Mouse (Mus musculus) liver, embryonic 14.5 days (tissue): ENCODE results near the gene Myom1. TPM values are rescaled to one million over a fixed set of nuclear protein-coding genes. Genes with fewer than 3 reads are reported as not detected.

ENCODE experiments used
- ATAC-seq: fragments of 200-750 bp; cut with Nextera tagmentation; 2 replicates; pipeline ENCODE4 v1.8.0; 2017; ENCODE audit warnings: moderate number of reproducible peaks, mild to moderate bottlenecking, moderate library complexity; ENCODE audit not compliant: insufficient read depth
- DNase-seq, 3 experiments: peaks; one replicate each; pipeline ENCODE4 v3.0.0-alpha.2; 2012 to 2013; ENCODE audit warnings: low read depth in 3 of 3, low spot score in 3 of 3
- H3K27ac ChIP-seq: fragments of 300-500 bp; sonication (generic); 2 replicates; pipeline ENCODE4 v1.5.1; 2014; ENCODE audit warnings: moderate library complexity, mild to moderate bottlenecking, control low read depth, inconsistent platforms
- H3K27me3 ChIP-seq: fragments of 300-500 bp; sonication (generic); 2 replicates; pipeline ENCODE4 v1.6.1; 2014; ENCODE audit warnings: mild to moderate bottlenecking, low read length, moderate library complexity; ENCODE audit not compliant: control insufficient read depth, insufficient read depth
- H3K36me3 ChIP-seq: fragments of 300-500 bp; sonication (generic); replicated peaks from 2 replicates; pipeline ENCODE4 v1.6.1; 2014; ENCODE audit warnings: low read depth; ENCODE audit not compliant: control insufficient read depth, insufficient read depth
- H3K4me1 ChIP-seq, 2 experiments: fragments of 200-500 bp in 1 of 2; fragments of 300-500 bp in 1 of 2; sonication (generic) in 1 of 2; replicated peaks; 2 replicates each; pipeline ENCODE4 v1.6.1; 2012 to 2014; ENCODE audit warnings: antibody characterized with exemption in 1 of 2, inconsistent platforms in 1 of 2, low read length in 1 of 2; ENCODE audit not compliant: control insufficient read depth in 2 of 2, insufficient read depth in 2 of 2
- H3K4me2 ChIP-seq: fragments of 300-500 bp; sonication (generic); 2 replicates; pipeline ENCODE4 v1.6.1; 2014; ENCODE audit warnings: low read depth, mild to moderate bottlenecking, control low read depth, moderate library complexity
- H3K4me3 ChIP-seq, 2 experiments: fragments of 200-500 bp in 1 of 2; fragments of 300-500 bp in 1 of 2; sonication (generic) in 1 of 2; 2 replicates each; pipeline ENCODE4 v1.5.1; 2012 to 2014; ENCODE audit warnings: low read depth in 2 of 2, low read length in 2 of 2, mild to moderate bottlenecking in 2 of 2, control low read depth in 1 of 2, inconsistent platforms in 1 of 2, moderate library complexity in 1 of 2; ENCODE audit not compliant: insufficient read depth in 1 of 2
- H3K9ac ChIP-seq: fragments of 300-500 bp; sonication (generic); replicated peaks from 2 replicates; pipeline ENCODE4 v1.6.1; 2014; ENCODE audit warnings: mild to moderate bottlenecking, control low read depth, moderate library complexity
- H3K9me3 ChIP-seq: fragments of 300-500 bp; sonication (generic); 2 replicates; pipeline ENCODE4 v1.6.1; 2016; ENCODE audit warnings: low read length, mixed read lengths; ENCODE audit not compliant: control insufficient read depth
- CTCF ChIP-seq: IDR thresholded peaks from 2 replicates; pipeline ENCODE4 v1.5.1; 2016; ENCODE audit warnings: antibody characterized with exemption, low read depth, control low read depth
- EP300 ChIP-seq: IDR thresholded peaks from 2 replicates; pipeline ENCODE4 v1.6.1; 2016; ENCODE audit warnings: antibody characterized with exemption, low read depth
- WGBS: fragments of 180-500 bp; shearing (Covaris S2); extraction: QIAGEN DNeasy Blood & Tissue Kit; methylation state at CpG from one replicate; pipeline ENCODE4 v1.1.7; 2014; ENCODE audit not compliant: insufficient replicate concordance; 5-methylcytosine and 5-hydroxymethylcytosine counted together
- polyA plus RNA-seq, 2 experiments: library from polyadenylated mRNA; depleted of rRNA in 1 of 2; stranded (reverse) in 1 of 2; unstranded in 1 of 2; fragments of >200 nt; fragmentation: Nextera tagmentation in 1 of 2; extraction: Ambion mirVana in 1 of 2; gene quantifications; 2 replicates each; pipeline versions ENCODE4 v1.2.1 to v1.2.3; 2012 to 2014

Gene Myom1
- polyA plus RNA-seq, 2 experiments: 1.6 to 2.6 TPM

GRCm38 (mm10) chr17:71010646-71011242 is 8.3 kb downstream of the Myom1 start:
- no peak overlapping the region for H3K4me2 ChIP-seq
- no peaks in the 10 kb centered on the region for H3K4me1 ChIP-seq
- H3K9ac ChIP-seq: no peak overlapping the region
- H3K27me3 ChIP-seq: no peaks in the 10 kb centered on the region
- 56% methylated on average over 7 of the region's 7 CpGs for WGBS
- no peak overlapping the region for H3K27ac ChIP-seq
- ATAC-seq: peak; percentile 55; the same call in 1 of the 2 replicates
- TF ChIP-seq EP300: no peak
- no peak for TF ChIP-seq CTCF
- H3K36me3 ChIP-seq: no peaks in the 10 kb centered on the region
- DNase-seq: no peak
- H3K4me3 ChIP-seq: no peak overlapping the region
- H3K9me3 ChIP-seq: no peaks in the 10 kb centered on the region

GRCm38 (mm10) chr17:71011931-71012662 is 9.7 kb downstream of the Myom1 start:
- H3K4me1 ChIP-seq: no peaks in the 10 kb centered on the region
- no peak for DNase-seq
- no peaks in the 10 kb centered on the region for H3K9me3 ChIP-seq
- no peaks in the 10 kb centered on the region for H3K36me3 ChIP-seq
- no peak overlapping the region for H3K4me3 ChIP-seq
- no peak for ATAC-seq
- H3K9ac ChIP-seq: no peak overlapping the region
- no peak for TF ChIP-seq EP300
- no peak for TF ChIP-seq CTCF
- 61% methylated on average over 9 of the region's 9 CpGs for WGBS
- H3K4me2 ChIP-seq: no peak overlapping the region
- H3K27ac ChIP-seq: no peak overlapping the region
- H3K27me3 ChIP-seq: no peaks in the 10 kb centered on the region

- Histone ChIP-seq H3K4me2 (no peak overlapping the region), H3K27me3 (no peaks in the 10 kb centered on the region), H3K9ac (no peak overlapping the region), H3K27ac (no peak overlapping the region), H3K4me3 (no peak overlapping the region), H3K9me3 (no peaks in the 10 kb centered on the region), H3K4me1 (no peaks in the 10 kb centered on the region), H3K36me3 (no peaks in the 10 kb centered on the region)
- no peak for ATAC-seq
- 79% methylated on average over 6 of the region's 6 CpGs for WGBS
- no peak for TF ChIP-seq EP300
- no peak for TF ChIP-seq CTCF
- no peak for DNase-seq
Measured at GRCm38 (mm10) chr17:71013105-71013504, 10.7 kb downstream of the Myom1 start.

- Histone ChIP-seq H3K36me3 (no peaks in the 10 kb centered on the region), H3K4me3 (no peak overlapping the region), H3K27me3 (no peaks in the 10 kb centered on the region), H3K9me3 (no peaks in the 10 kb centered on the region), H3K9ac (no peak overlapping the region), H3K4me1 (peaks cover 0 to 7% of the 10 kb centered on the region in 2 experiments; a peak in 1 of 4 replicates), H3K27ac (no peak overlapping the region), H3K4me2 (no peak overlapping the region)
- TF ChIP-seq CTCF (no peak), EP300 (no peak)
- DNase-seq (no peak), ATAC-seq (no peak)
- 47% methylated on average over 5 of the region's 5 CpGs for WGBS
Measured at GRCm38 (mm10) chr17:71014911-71015310, 12.5 kb downstream of the Myom1 start.

GRCm38 (mm10) chr17:71017457-71017998 is 15.1 kb downstream of the Myom1 start:
- H3K4me1 ChIP-seq: peaks cover 0 to 7% of the 10 kb centered on the region in 2 experiments; a peak in 1 of 4 replicates
- H3K4me3 ChIP-seq: no peak overlapping the region
- 58% methylated on average over 4 of the region's 4 CpGs for WGBS
- no peaks in the 10 kb centered on the region for H3K36me3 ChIP-seq
- H3K4me2 ChIP-seq: no peak overlapping the region
- H3K9ac ChIP-seq: no peak overlapping the region
- no peak for ATAC-seq
- DNase-seq: no peak
- H3K27ac ChIP-seq: no peak overlapping the region
- H3K27me3 ChIP-seq: no peaks in the 10 kb centered on the region
- no peaks in the 10 kb centered on the region for H3K9me3 ChIP-seq
- TF ChIP-seq EP300 (no peak), CTCF (no peak)
